Mouse (Mus musculus): ENCODE measurements around the gene Amz2.

Amz2 gene

GRCm38 (mm10) chr11:109421205-109421604 lies 4.5 kb upstream of the Amz2 start:
- in situ Hi-C loops (cut with MseI, MboI) = loop anchor here (5.0 kb wide), 2 partner anchors 84 to 94 kb away; no protein-coding TSS in a partner anchor

DNA sequence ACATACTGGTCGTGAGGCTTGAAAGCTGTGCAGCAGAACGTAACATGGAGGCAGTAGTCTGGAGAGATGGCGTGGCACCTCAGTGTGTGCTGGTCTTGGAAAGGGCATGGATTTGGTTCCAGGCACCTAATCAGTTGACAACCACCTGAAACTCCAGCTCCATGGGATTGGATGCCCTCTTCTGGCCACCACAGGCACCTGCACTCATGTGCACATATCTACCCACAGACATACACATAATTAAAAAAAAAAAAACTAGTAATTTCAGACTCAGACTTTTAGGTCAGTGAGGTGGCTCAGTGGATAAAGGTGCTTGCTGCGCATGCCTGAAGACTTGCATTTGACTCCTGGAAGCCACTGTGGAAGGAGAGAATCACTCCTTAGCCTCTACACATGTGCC lies 3.5 kb upstream of the Amz2 start:
- in situ Hi-C loops (cut with MseI, MboI) = loop anchor here (5.0 kb wide), 2 partner anchors 85 to 95 kb away; no protein-coding TSS in a partner anchor

- in situ Hi-C loops (cut with MseI, MboI) = loop anchor here (5.0 kb wide), 2 partner anchors 86 to 96 kb away; no protein-coding TSS in a partner anchor
These were observed 2.5 kb upstream of the Amz2 start for GRCm38 (mm10) chr11:109423294-109423693.

- in situ Hi-C loops (cut with MseI, MboI) = loop anchor here in 1 of 2 experiments (25.0 kb wide), 1 partner anchor 436 kb away; no protein-coding TSS in a partner anchor
These were observed 483 bp downstream of the Amz2 start for GRCm38 (mm10) chr11:109426272-109426586.

DNA sequence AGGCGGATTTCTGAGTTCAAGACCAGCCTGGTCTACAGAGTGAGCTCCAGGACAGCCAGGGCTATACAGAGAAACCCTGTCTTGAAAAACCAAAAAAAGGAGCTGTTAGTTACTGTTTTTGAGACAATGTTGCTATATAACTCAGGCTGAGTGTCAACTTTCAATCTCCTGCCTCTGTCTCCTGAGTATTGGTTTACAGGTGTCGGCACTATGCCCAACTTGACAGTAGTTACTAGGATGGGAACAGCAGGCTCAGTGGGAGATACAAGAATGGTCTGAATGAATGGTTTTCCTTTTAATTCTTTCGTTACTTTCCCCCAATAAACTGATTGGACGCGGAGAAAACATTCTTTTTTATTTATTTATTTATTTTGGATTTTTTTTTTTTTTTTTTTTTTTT lies 1.6 kb downstream of the Amz2 start:
- in situ Hi-C loops (cut with MseI, MboI) = loop anchor here in 1 of 2 experiments (25.0 kb wide), 1 partner anchor 435 kb away; no protein-coding TSS in a partner anchor

GRCm38 (mm10) chr11:109434233-109434798 lies 8.6 kb downstream of the Amz2 start:
- in situ Hi-C loops (cut with MseI, MboI) = loop anchor here in 1 of 2 experiments (25.0 kb wide), 1 partner anchor 428 kb away; no protein-coding TSS in a partner anchor

DNA sequence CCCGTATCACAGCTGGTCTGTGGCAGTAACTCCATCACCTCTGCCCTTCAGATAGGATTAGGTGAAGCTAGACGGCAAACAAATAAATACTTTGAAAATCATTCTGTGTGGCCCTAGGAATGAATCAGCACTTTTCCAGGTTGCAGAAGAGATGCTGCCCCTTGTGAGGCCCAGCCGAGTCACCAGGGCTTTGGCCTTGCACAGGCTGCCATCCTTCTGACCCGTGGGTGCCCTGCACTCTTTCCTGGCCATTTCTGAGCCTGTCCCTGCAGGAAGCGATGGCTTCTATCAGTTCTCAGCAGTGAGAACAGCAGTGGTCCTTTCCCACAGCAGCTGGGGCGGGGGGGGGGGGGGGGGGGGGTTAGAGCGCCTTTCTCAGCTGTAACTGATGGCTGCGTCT lies 11.1 kb downstream of the Amz2 start:
- in situ Hi-C loops (cut with MseI, MboI) = loop anchor here in 1 of 2 experiments (25.0 kb wide), 1 partner anchor 425 kb away; no protein-coding TSS in a partner anchor

DNA sequence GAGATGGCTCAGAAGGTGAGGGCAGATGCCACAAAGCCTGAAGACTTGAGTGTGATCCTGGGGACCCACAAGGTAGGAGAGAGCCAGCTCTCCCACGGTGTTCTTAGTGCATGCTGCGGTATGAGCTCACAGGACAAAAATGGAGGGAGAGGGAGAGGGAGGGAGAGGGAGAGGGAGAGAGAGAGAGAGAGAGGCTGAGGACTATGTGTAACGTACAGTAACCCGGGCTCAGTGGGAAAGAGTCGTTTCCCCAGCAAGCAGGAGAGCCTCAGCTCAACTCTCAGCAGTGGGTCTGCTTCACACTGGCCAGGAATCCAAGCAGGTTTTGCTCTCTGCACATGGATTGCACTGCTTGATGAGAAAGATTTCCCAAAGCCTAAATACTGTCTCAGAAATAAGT lies 13.5 kb downstream of the Amz2 start:
- in situ Hi-C loops (cut with MseI, MboI) = loop anchor here in 1 of 2 experiments (25.0 kb wide), 1 partner anchor 423 kb away; no protein-coding TSS in a partner anchor

GRCm38 (mm10) chr11:109439829-109440340 lies 14.1 kb downstream of the Amz2 start:
- in situ Hi-C loops (cut with MseI, MboI) = loop anchor here (5.0 to 25.0 kb wide), 4 partner anchors 142 to 425 kb away; no protein-coding TSS in a partner anchor

DNA sequence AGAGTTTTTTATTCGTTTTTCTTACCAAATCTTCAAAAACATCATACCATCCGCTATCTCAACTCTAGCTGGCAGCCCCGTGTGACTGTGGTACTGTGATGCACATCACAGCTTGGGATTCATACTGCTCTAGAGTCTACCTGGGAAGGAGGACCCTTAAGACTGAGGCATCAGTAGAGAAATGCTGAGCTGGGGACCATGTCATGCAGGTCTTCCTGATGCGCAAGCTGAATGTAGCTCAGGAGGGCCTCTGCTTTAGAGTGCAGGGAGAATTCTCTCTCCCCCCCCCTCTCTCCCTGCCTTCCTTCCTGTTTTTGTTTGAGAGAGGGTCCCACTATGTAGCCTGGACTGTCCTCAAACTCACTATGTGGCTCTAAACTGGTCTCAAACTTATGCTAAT lies 14.9 kb downstream of the Amz2 start:
- in situ Hi-C loops (cut with MseI, MboI) = loop anchor here (5.0 to 25.0 kb wide), 4 partner anchors 142 to 424 kb away; no protein-coding TSS in a partner anchor

DNA sequence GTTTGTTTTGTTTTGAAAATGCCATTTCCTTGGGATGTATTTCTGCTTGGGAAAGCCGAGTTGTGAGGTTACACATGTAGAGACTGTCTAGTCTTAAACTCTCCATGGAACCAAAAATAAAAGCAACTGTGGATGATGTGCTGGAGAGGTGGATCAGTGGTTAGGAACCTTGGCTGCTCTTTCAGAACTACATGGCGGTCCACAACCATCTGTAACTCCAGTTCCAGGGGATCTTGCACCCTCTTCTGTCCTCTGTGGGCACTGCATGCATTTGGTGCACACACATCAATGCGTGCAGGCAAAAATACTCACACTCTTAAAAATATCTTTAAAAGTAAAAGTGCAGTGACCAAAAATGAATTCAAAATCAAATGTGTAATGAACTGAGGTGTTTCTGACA lies 15.4 kb downstream of the Amz2 start:
- in situ Hi-C loops (cut with MseI, MboI) = loop anchor here (5.0 to 25.0 kb wide), 4 partner anchors 141 to 424 kb away; no protein-coding TSS in a partner anchor

DNA sequence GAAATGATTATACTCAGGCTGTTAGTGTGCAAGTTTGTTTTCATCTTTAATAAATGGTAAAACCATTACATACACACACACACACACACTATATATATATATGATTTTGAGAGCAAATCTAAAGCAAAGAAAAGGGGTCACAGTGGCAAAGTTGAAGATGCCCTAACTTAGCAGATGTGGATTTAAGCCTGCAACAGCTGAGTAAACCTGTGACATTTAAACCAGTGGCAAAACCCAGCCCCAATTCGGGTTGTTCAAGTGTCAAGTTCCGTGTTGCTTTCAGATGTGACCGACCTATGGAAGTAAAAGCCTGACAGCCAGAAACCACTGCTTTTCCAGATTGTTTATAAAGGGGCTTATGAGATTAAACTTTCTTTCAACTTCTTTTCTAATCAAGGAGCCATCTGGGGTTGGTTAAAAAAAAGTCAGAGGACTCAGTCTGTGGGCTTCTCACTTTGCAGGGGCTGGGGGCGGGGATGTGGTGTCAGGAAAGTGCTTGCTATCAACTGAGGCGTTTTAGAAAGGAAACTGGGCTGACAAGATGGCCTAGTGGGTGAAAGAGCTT lies 16.5 kb downstream of the Amz2 start:
- in situ Hi-C loops (cut with MseI, MboI) = loop anchor here (5.0 to 25.0 kb wide), 4 partner anchors 140 to 423 kb away; no protein-coding TSS in a partner anchor

GRCm38 (mm10) chr11:109443468-109444263 lies 17.9 kb downstream of the Amz2 start:
- in situ Hi-C loops (cut with MseI, MboI) = loop anchor here (5.0 to 25.0 kb wide), 4 partner anchors 139 to 421 kb away; no protein-coding TSS in a partner anchor

- in situ Hi-C loops (cut with MseI, MboI) = loop anchor here (5.0 to 25.0 kb wide), 4 partner anchors 138 to 420 kb away; no protein-coding TSS in a partner anchor
These were observed 18.9 kb downstream of the Amz2 start for GRCm38 (mm10) chr11:109444600-109444999.

- in situ Hi-C loops (cut with MseI, MboI) = loop anchor here (5.0 to 25.0 kb wide), 3 partner anchors 137 to 419 kb away; no protein-coding TSS in a partner anchor
These were observed 19.8 kb downstream of the Amz2 start for GRCm38 (mm10) chr11:109445438-109446035.

GRCm38 (mm10) chr11:109451169-109451568 lies 25.4 kb downstream of the Amz2 start:
- in situ Hi-C loops (cut with MseI, MboI) = no loop called here

DNA sequence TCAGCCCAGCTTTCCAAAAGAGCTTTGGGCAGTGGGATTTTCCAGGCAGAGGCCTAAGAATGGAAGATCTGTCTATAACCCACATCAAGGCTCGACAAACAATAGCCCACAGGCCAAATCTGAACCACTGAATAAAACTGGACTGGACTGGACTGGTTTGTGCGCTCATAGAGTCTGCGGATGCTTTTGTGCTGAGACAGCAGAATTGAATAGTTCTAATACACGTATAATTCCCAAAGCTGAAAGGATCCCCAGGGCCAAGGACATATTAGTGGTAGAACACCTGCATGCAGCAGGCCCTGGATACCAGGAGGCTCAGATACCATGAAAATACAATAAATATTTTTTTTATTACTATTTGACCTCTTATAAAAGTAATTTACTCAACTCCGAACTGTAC lies 30.5 kb downstream of the Amz2 start:
- in situ Hi-C loops (cut with MseI, MboI) = no loop called here

DNA sequence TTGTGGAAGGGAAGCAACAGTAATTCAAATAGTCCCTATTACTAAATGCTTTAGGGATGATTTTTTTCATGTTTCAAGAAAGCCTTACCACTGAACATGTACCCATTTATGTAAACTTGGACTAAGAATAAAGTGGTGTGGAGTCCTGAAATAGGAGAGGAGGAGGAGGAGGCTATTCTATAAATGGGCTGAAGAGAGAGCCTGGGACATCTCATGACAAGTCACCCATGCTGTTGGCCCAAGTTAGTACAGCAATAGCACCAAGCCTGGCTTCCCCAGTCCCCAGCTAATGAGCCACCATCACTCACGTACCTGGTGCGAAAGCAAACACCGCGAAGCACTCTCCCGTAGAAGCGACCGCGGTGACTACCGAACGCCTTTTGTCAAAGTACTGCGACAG lies 32.4 kb downstream of the Amz2 start:
- in situ Hi-C loops (cut with MseI, MboI) = no loop called here

DNA sequence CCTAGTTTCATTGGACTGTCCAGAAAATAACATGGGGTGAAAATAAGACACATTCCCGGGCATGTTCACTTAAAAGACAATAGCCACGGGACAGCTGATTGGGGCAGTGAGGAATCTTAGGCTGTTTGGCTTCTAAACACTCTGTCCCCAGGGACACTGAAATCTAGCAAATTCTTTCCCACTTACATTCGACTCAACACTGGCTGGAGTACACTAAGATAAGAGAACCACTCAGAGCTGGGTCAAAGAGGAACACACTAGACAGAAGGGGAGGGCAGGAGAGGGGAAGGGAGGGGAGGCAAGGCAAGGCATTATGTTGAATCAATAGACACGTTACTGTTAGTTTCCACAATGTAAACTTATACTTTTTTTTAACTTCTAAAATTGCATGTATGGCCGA lies 34.8 kb downstream of the Amz2 start:
- in situ Hi-C loops (cut with MseI, MboI) = no loop called here

- in situ Hi-C loops (cut with MseI, MboI) = no loop called here
These were observed 39.3 kb downstream of the Amz2 start for GRCm38 (mm10) chr11:109465068-109465467.

GRCm38 (mm10) chr11:109466987-109467386 lies 41.2 kb downstream of the Amz2 start:
- in situ Hi-C loops (cut with MseI, MboI) = no loop called here

Measured in mouse trophoblast stem cell (cell line).